Mouse (Mus musculus) bone marrow macrophage, adult 2 months (primary cell): ENCODE data around the gene Zfr2.

Source experiments
- CTCF ChIP-seq: IDR thresholded peaks from 2 replicates; pipeline ENCODE4 v1.5.1; 2012; ENCODE audit warnings: low read depth, mild to moderate bottlenecking, low read length, moderate library complexity
- POLR2A ChIP-seq: IDR thresholded peaks from 2 replicates; pipeline ENCODE4 v1.6.1; 2012; ENCODE audit warnings: mild to moderate bottlenecking, low read depth, low read length, borderline replicate concordance

GRCm38 (mm10) chr10:81229735-81230437 lies 3.1 kb upstream of the Zfr2 start:
- no peak for TF ChIP-seq CTCF
- no peak for TF ChIP-seq POLR2A
